Mouse (Mus musculus) skeletal muscle tissue, adult 2 months (tissue): ENCODE measurements around the gene Lyrm7.
"Not testable (repeated sequence)": the region's sequence is repeated elsewhere in the genome, so short reads cannot be mapped to it uniquely, and the experiment has no call there.

Experiments
- DNase-seq: peaks from one replicate; pipeline ENCODE4 v3.0.0-alpha.2; 2012; ENCODE audit warnings: low read depth, low spot score

Gene Lyrm7

GRCm38 (mm10) chr11:54881051-54881474 lies 20.3 kb upstream of the Lyrm7 start:
- DNase-seq: no peak

GRCm38 (mm10) chr11:54879922-54880321 lies 19.2 kb upstream of the Lyrm7 start:
- no peak for DNase-seq

- DNase-seq: peak; percentile 79
Observed at GRCm38 (mm10) chr11:54879434-54879833, 18.7 kb upstream of the Lyrm7 start.

- DNase-seq: no peak
Observed at GRCm38 (mm10) chr11:54878893-54879292, 18.2 kb upstream of the Lyrm7 start.

- no peak for DNase-seq
Observed at GRCm38 (mm10) chr11:54876031-54876430, 15.3 kb upstream of the Lyrm7 start.

GRCm38 (mm10) chr11:54871831-54872537 lies 11.3 kb upstream of the Lyrm7 start:
- DNase-seq: no peak

- DNase-seq: no peak
Observed at GRCm38 (mm10) chr11:54869318-54869717, 8.6 kb upstream of the Lyrm7 start.

- no peak for DNase-seq
Observed at GRCm38 (mm10) chr11:54868445-54868844, 7.7 kb upstream of the Lyrm7 start.

GRCm38 (mm10) chr11:54867903-54868434 lies 7.3 kb upstream of the Lyrm7 start:
- DNase-seq: no peak

GRCm38 (mm10) chr11:54867049-54867385 lies 6.3 kb upstream of the Lyrm7 start:
- no peak for DNase-seq

- DNase-seq: peak; percentile 81
Observed at GRCm38 (mm10) chr11:54866119-54867048, 5.7 kb upstream of the Lyrm7 start, which contains the start of gene Hint1. Hint1 (plus strand) TSS chr11:54866383.

- no peak for DNase-seq
Observed at GRCm38 (mm10) chr11:54865330-54866085, 4.8 kb upstream of the Lyrm7 start.

GRCm38 (mm10) chr11:54862621-54863520 lies 2.2 kb upstream of the Lyrm7 start:
- DNase-seq: no peak

- DNase-seq: no peak
Observed at GRCm38 (mm10) chr11:54861471-54862420, 1.0 kb upstream of the Lyrm7 start.

GRCm38 (mm10) chr11:54859322-54860165 lies 1.2 kb downstream of the Lyrm7 start:
- DNase-seq: no peak

- DNase-seq: not testable (repeated sequence)
Observed at GRCm38 (mm10) chr11:54858880-54859279, 1.8 kb downstream of the Lyrm7 start.

GRCm38 (mm10) chr11:54851656-54852055 lies 9.1 kb downstream of the Lyrm7 start:
- no peak for DNase-seq

- DNase-seq: no peak
Observed at GRCm38 (mm10) chr11:54849961-54850758, 10.6 kb downstream of the Lyrm7 start.
